Mouse (Mus musculus) ES-Bruce4 (cell line): ENCODE measurements around the gene Tulp2.

Experiments used
- CTCF ChIP-seq: IDR thresholded peaks from one replicate; pipeline ENCODE4 v1.8.1; 2011; ENCODE audit warnings: low read depth, low read length
- EP300 ChIP-seq: IDR thresholded peaks from 2 replicates; pipeline ENCODE4 v1.6.1; 2011; ENCODE audit warnings: low read depth, low read length; ENCODE audit not compliant: insufficient read depth

DNA sequence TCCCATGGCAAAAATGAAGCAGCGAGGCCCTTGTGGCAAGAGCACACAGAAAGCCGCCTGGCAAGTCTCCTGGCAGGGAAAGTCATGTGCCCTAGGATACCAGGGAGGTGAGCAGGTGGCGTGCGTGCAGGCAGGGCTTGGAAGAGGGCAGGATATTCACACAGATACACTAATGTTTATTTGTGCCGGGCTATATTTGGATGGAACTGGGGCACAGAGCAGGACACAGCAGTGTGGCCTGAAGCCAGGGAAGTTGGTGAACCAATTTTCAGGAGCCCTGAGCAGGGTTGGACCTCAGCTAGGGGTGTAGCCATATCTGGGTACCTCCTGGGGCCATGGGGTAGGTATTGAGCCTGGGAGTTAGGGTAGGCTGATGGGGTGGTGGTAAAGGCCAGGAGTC, 11.3 kb downstream of the Tulp2 start:
- TF ChIP-seq CTCF (no peak), EP300 (no peak)
